Mouse (Mus musculus): Measurements from ENCODE around the gene 1700016K19Rik.

Gene 1700016K19Rik

GRCm38 (mm10) chr11:76037581-76038294 lies 38.0 kb downstream of the 1700016K19Rik start:
- DNase-seq = no peak

- peak; percentile 88 for DNase-seq
Measured at GRCm38 (mm10) chr11:76039271-76040053, 39.8 kb downstream of the 1700016K19Rik start.

- no peak for DNase-seq
Measured at GRCm38 (mm10) chr11:76040106-76040505, 40.4 kb downstream of the 1700016K19Rik start.

GRCm38 (mm10) chr11:76040761-76041376 lies 41.2 kb downstream of the 1700016K19Rik start:
- no peak for DNase-seq

- no peak for DNase-seq
Measured at GRCm38 (mm10) chr11:76042041-76042638, 42.4 kb downstream of the 1700016K19Rik start.

- DNase-seq = no peak
Measured at GRCm38 (mm10) chr11:76042882-76043281, 43.2 kb downstream of the 1700016K19Rik start.

GRCm38 (mm10) chr11:76044468-76044867 lies 44.8 kb downstream of the 1700016K19Rik start:
- DNase-seq = no peak

- DNase-seq = no peak
Measured at GRCm38 (mm10) chr11:76045367-76045766, 45.7 kb downstream of the 1700016K19Rik start.

- DNase-seq = no peak
Measured at GRCm38 (mm10) chr11:76050509-76050908, 50.8 kb downstream of the 1700016K19Rik start.

- no peak for DNase-seq
Measured at GRCm38 (mm10) chr11:76050967-76051512, 51.3 kb downstream of the 1700016K19Rik start.

- DNase-seq = peak; percentile 88
Measured at GRCm38 (mm10) chr11:76052496-76052895, 52.8 kb downstream of the 1700016K19Rik start.

Measured in cerebellum, adult 9-10 months (tissue).